Mouse (Mus musculus) liver, postnatal 0 days (tissue): ENCODE data around the gene Ednrb.

Experiments
- CTCF ChIP-seq: sonication (generic); IDR thresholded peaks from 2 replicates; pipeline ENCODE4 v1.5.1; 2016; ENCODE audit warnings: antibody characterized with exemption, low read depth
- EP300 ChIP-seq: IDR thresholded peaks from 2 replicates; pipeline ENCODE4 v1.6.1; 2016; ENCODE audit warnings: antibody characterized with exemption, low read depth, mild to moderate bottlenecking

DNA sequence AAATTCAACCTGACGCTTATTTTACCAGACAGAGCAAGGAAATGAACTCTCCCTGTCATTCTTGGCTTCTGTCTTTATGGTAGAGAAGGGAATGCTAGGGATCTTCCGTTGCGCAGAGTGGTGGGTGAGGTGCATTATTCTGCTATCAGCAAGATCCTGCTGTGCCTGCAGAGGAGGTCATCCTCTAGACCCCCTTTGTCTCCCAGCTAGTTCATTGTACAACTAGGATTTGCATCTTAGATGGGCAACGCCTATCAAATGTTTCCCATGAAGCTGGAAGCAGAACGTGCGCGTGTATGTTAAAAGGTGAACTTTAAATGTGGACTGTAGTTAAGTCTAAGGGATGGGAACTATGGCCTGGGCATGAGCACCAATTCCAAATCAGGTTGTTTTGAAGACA lies 742 bp upstream of the Ednrb start:
- TF ChIP-seq CTCF = no peak
- no peak for TF ChIP-seq EP300
